Mouse (Mus musculus) ES-Bruce4 (cell line): ENCODE data around the gene Arfgef3.

Source experiments
- CTCF ChIP-seq: IDR thresholded peaks from one replicate; pipeline ENCODE4 v1.8.1; 2011; ENCODE audit warnings: low read depth, low read length
- POLR2A ChIP-seq: IDR thresholded peaks from one replicate; pipeline ENCODE4 v1.8.1; 2011; ENCODE audit warnings: low read length; ENCODE audit not compliant: insufficient read depth

- TF ChIP-seq CTCF (peak; percentile 21), POLR2A (no peak)
Observed at GRCm38 (mm10) chr10:18562940-18563339, 180.8 kb downstream of the Arfgef3 start.
